ENCODE assay signal across 18 mouse cellular contexts in the genomic region with DNA sequence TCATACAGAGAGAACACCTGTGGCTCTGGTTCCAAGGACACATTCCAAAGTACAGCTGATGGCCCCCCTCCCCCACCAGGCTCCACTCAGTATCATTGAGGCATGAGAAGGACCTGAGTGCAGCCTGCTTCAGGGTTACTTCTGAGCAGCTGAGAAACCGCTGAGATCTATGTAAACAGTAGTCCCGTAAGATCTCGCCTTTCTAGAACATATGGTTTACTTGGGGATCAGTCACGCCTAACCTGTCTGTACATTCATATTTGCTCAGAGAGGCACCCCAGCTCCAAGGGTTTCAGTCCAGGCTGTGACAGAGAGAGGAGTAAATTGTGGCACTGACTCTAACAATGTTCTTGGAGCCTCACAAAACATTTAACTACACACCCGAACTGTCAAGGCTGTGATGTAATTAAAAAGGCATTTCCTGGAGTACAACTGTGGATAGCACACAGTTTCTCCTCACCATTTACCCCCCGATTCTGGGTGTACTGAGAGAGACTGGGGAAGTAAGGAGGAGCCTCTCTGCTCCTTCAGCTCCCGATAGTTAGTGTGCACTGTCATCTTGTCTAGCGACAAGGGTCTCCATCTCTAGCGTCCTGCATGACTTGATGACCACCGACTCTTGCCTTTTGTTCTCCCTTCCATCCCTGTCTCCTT.
DNase-seq lines count a peak whose midpoint lies in the region; ATAC-seq and TF ChIP-seq lines count a peak whose summit lies in the region.
"Had no signal": no experiment of that assay in that cellular context is flagged by ENCODE, and none has a peak within 500 bp of the region (broad histone marks: within the 10 kb centered on the region; RNA-seq: fewer than 3 reads in every experiment).

No protein-coding gene starts in this region.

- no peak overlapping the region for H3K4me3 ChIP-seq in kidney, postnatal 0 days (replicated peaks; ENCODE audit: low read depth, low read length)
- no peak overlapping the region for H3K4me3 ChIP-seq in kidney, embryonic 15.5 days (replicated peaks)
- H3K4me3 ChIP-seq in embryonic facial prominence, embryonic 13.5 days: no peak overlapping the region
- H3K4me3 ChIP-seq in lung, embryonic 16.5 days (ENCODE audit: low read length): no peak overlapping the region
- H3K4me3 ChIP-seq in stomach, postnatal 0 days (ENCODE audit: low read depth, low read length): no peak overlapping the region
- H3K4me3 ChIP-seq: heart, embryonic 15.5 days; hindbrain, embryonic 12.5 days; limb, embryonic 12.5 days; neural tube, embryonic 15.5 days had no signal

- 38% methylated on average over 10 of the region's 10 CpGs for WGBS in kidney, postnatal 0 days
- WGBS in kidney, embryonic 15.5 days: 46% methylated on average over 10 of the region's 10 CpGs
- 53% methylated on average over 10 of the region's 10 CpGs for WGBS in embryonic facial prominence, embryonic 13.5 days
- WGBS in lung, embryonic 16.5 days: 26% methylated on average over 10 of the region's 10 CpGs
- WGBS in stomach, postnatal 0 days: 32% methylated on average over 10 of the region's 10 CpGs

- no peaks in the 10 kb centered on the region for H3K36me3 ChIP-seq in kidney, postnatal 0 days (ENCODE audit: insufficient read depth, low read length)
- no peaks in the 10 kb centered on the region for H3K36me3 ChIP-seq in kidney, embryonic 15.5 days
- no peaks in the 10 kb centered on the region for H3K36me3 ChIP-seq in embryonic facial prominence, embryonic 13.5 days
- no peaks in the 10 kb centered on the region for H3K36me3 ChIP-seq in lung, embryonic 16.5 days (ENCODE audit: control insufficient read depth, insufficient read depth, low read length)
- H3K36me3 ChIP-seq in stomach, postnatal 0 days (ENCODE audit: control insufficient read depth, insufficient read depth, low read length): no peaks in the 10 kb centered on the region
- H3K36me3 ChIP-seq: heart, embryonic 15.5 days; hindbrain, embryonic 12.5 days; limb, embryonic 12.5 days; neural tube, embryonic 15.5 days had no signal

- no peak for TF ChIP-seq CTCF in kidney, postnatal 0 days (IDR thresholded peaks at IDR 0.05; ENCODE audit: low read depth)
- TF ChIP-seq CTCF in stomach, postnatal 0 days (IDR thresholded peaks at IDR 0.05; ENCODE audit: low read depth): no peak

- H3K27ac ChIP-seq in kidney, postnatal 0 days: no peak overlapping the region
- no peak overlapping the region for H3K27ac ChIP-seq in kidney, embryonic 15.5 days
- H3K27ac ChIP-seq in embryonic facial prominence, embryonic 13.5 days: no peak overlapping the region
- H3K27ac ChIP-seq in lung, embryonic 16.5 days (ENCODE audit: low read length): peak overlapping the region; percentile 58
- no peak overlapping the region for H3K27ac ChIP-seq in stomach, postnatal 0 days (replicated peaks)
- H3K27ac ChIP-seq: heart, embryonic 15.5 days; hindbrain, embryonic 12.5 days; limb, embryonic 12.5 days; liver, embryonic 14.5 days; neural tube, embryonic 15.5 days had no signal

- no peaks in the 10 kb centered on the region for H3K9me3 ChIP-seq in kidney, postnatal 0 days (replicated peaks; ENCODE audit: low read length)
- no peaks in the 10 kb centered on the region for H3K9me3 ChIP-seq in kidney, embryonic 15.5 days (replicated peaks)
- H3K9me3 ChIP-seq in embryonic facial prominence, embryonic 13.5 days: no peaks in the 10 kb centered on the region
- H3K9me3 ChIP-seq in lung, embryonic 16.5 days (ENCODE audit: control insufficient read depth, low read length): no peaks in the 10 kb centered on the region
- H3K9me3 ChIP-seq in stomach, postnatal 0 days (ENCODE audit: control insufficient read depth, low read length): no peaks in the 10 kb centered on the region
- H3K9me3 ChIP-seq: heart, embryonic 15.5 days; hindbrain, embryonic 12.5 days; limb, embryonic 12.5 days; megakaryocyte, embryonic 14.5 days; neural tube, embryonic 15.5 days had no signal

- TF ChIP-seq EP300 in stomach, postnatal 0 days (optimal IDR thresholded peaks at IDR 0.05): no peak

- H3K4me1 ChIP-seq in kidney, postnatal 0 days (replicated peaks; ENCODE audit: insufficient read depth, low read length): peaks cover 5% of the 10 kb centered on the region; the same call in 1 of the 2 replicates
- peaks cover 28% of the 10 kb centered on the region for H3K4me1 ChIP-seq in kidney, embryonic 15.5 days
- H3K4me1 ChIP-seq in embryonic facial prominence, embryonic 13.5 days: peaks cover 27% of the 10 kb centered on the region
- H3K4me1 ChIP-seq in lung, embryonic 16.5 days (replicated peaks; ENCODE audit: control insufficient read depth, insufficient read depth, low read length): peaks cover 27% of the 10 kb centered on the region
- H3K4me1 ChIP-seq in stomach, postnatal 0 days (replicated peaks; ENCODE audit: control insufficient read depth, insufficient read depth): peaks cover 6% of the 10 kb centered on the region
- H3K4me1 ChIP-seq: neural tube, embryonic 15.5 days had no signal

- H3K4me2 ChIP-seq in kidney, postnatal 0 days (ENCODE audit: low read length): no peak overlapping the region
- no peak overlapping the region for H3K4me2 ChIP-seq in kidney, embryonic 15.5 days
- no peak overlapping the region for H3K4me2 ChIP-seq in embryonic facial prominence, embryonic 13.5 days
- peak overlapping the region; percentile 1 for H3K4me2 ChIP-seq in lung, embryonic 16.5 days (ENCODE audit: low read depth, low read length)
- no peak overlapping the region; the same call in 1 of the 2 replicates for H3K4me2 ChIP-seq in stomach, postnatal 0 days (replicated peaks; ENCODE audit: low read depth)
- H3K4me2 ChIP-seq: heart, embryonic 15.5 days; hindbrain, embryonic 12.5 days; limb, embryonic 12.5 days; neural tube, embryonic 15.5 days had no signal

- ATAC-seq in kidney, postnatal 0 days (replicated peaks; ENCODE audit: low FRiP score, low read depth): no peak; the same call in 1 of the 2 replicates
- no peak for ATAC-seq in kidney, embryonic 15.5 days (replicated peaks; ENCODE audit: low FRiP score)
- no peak for ATAC-seq in embryonic facial prominence, embryonic 13.5 days (ENCODE audit: insufficient number of reproducible peaks, insufficient read depth, low FRiP score, low TSS enrichment, low read depth)
- peak; percentile 73 for ATAC-seq in lung, embryonic 16.5 days (ENCODE audit: low read depth)
- peak; percentile 51 for ATAC-seq in stomach, postnatal 0 days (ENCODE audit: low FRiP score, low TSS enrichment)

- H3K27me3 ChIP-seq in kidney, postnatal 0 days (ENCODE audit: insufficient read depth, low read length): no peaks in the 10 kb centered on the region
- no peaks in the 10 kb centered on the region for H3K27me3 ChIP-seq in kidney, embryonic 15.5 days
- no peaks in the 10 kb centered on the region for H3K27me3 ChIP-seq in embryonic facial prominence, embryonic 13.5 days
- no peaks in the 10 kb centered on the region for H3K27me3 ChIP-seq in lung, embryonic 16.5 days (ENCODE audit: control insufficient read depth, insufficient read depth, low read depth, low read length)
- no peaks in the 10 kb centered on the region for H3K27me3 ChIP-seq in stomach, postnatal 0 days (ENCODE audit: control insufficient read depth, insufficient read depth, low read length)
- H3K27me3 ChIP-seq: heart, embryonic 15.5 days; hindbrain, embryonic 12.5 days; limb, embryonic 12.5 days; neural tube, embryonic 15.5 days had no signal

- no peak overlapping the region for H3K9ac ChIP-seq in kidney, postnatal 0 days (ENCODE audit: low read depth, low read length)
- H3K9ac ChIP-seq in kidney, embryonic 15.5 days: no peak overlapping the region
- H3K9ac ChIP-seq in embryonic facial prominence, embryonic 13.5 days: 0 out of 2 replicates have a peak overlapping the region, but pooled peaks have one; percentile 11
- H3K9ac ChIP-seq in lung, embryonic 16.5 days (ENCODE audit: low read length): 0 out of 2 replicates have a peak overlapping the region, but pooled peaks have one; percentile 9
- no peak overlapping the region for H3K9ac ChIP-seq in stomach, postnatal 0 days (ENCODE audit: low read length)
- H3K9ac ChIP-seq: heart, embryonic 15.5 days; hindbrain, embryonic 12.5 days; limb, embryonic 12.5 days; liver, embryonic 14.5 days; neural tube, embryonic 15.5 days had no signal

- peak; percentile 46 for DNase-seq in kidney, postnatal 0 days (ENCODE audit: low spot score)
- no peak for DNase-seq in stomach, postnatal 0 days (ENCODE audit: low spot score)
- DNase-seq in thymus, postnatal 14 days: no peak
- DNase-seq in cerebellum, postnatal 36 days: no peak
- DNase-seq: adrenal gland, postnatal 10 days; cerebellum, adult 8-10 months; gastrocnemius, postnatal 25 days; kidney, adult 2 months; thymus, postnatal 4 days had no signal

Comparison
In these comparisons a context has a peak if more than half of its experiments do, and no peak if none do; other contexts are left out.
1. ATAC-seq: peak in lung, embryonic 16.5 days (single experiment) and stomach, postnatal 0 days (single experiment); none in kidney, postnatal 0 days (single experiment), kidney, embryonic 15.5 days (single experiment) and embryonic facial prominence, embryonic 13.5 days (single experiment).
2. H3K9ac ChIP-seq: peak in embryonic facial prominence, embryonic 13.5 days (single experiment) and lung, embryonic 16.5 days (single experiment); none in kidney, postnatal 0 days (single experiment), kidney, embryonic 15.5 days (single experiment) and stomach, postnatal 0 days (single experiment).